Mouse (Mus musculus): ENCODE results near the gene Zscan4f. TPM values are rescaled to one million over a fixed set of nuclear protein-coding genes. Genes with fewer than 3 reads are reported as not detected.

The Zscan4f gene
- polyA plus RNA-seq (2014; fragmentation: Illumina TruSeq; extraction: RNeasy Lipid Tissue Mini Kit (QIAGEN cat#74804)) = not detected

GRCm38 (mm10) chr7:11397615-11398014, at the start of gene Zscan4f:
Gene Zscan4f, plus strand, starts transcription at chr7:11397915.

Other genes with a start within 250 kb of the Zscan4f start
- gene Zscan4d, start 231.8 kb upstream of the Zscan4f start, polyA plus RNA-seq (2014; fragmentation: Illumina TruSeq; extraction: RNeasy Lipid Tissue Mini Kit (QIAGEN cat#74804)) = 0.34 TPM
- gene Zscan4e, start 87.2 kb upstream of the Zscan4f start, polyA plus RNA-seq (2014; fragmentation: Illumina TruSeq; extraction: RNeasy Lipid Tissue Mini Kit (QIAGEN cat#74804)) = not detected
- not detected for gene Zscan4-ps2, start 116.4 kb downstream of the Zscan4f start, polyA plus RNA-seq (2014; fragmentation: Illumina TruSeq; extraction: RNeasy Lipid Tissue Mini Kit (QIAGEN cat#74804))
- not detected for gene Zscan4-ps3, start 211.4 kb downstream of the Zscan4f start, polyA plus RNA-seq (2014; fragmentation: Illumina TruSeq; extraction: RNeasy Lipid Tissue Mini Kit (QIAGEN cat#74804))